Mouse (Mus musculus): ENCODE results near the gene Zfp667. TPM values are rescaled to one million over a fixed set of nuclear protein-coding genes. Genes with fewer than 3 reads are reported as not detected.
"Not testable (repeated sequence)": the region's sequence is repeated elsewhere in the genome, so short reads cannot be mapped to it uniquely, and the experiment has no call there.

Zfp667 gene
- total and polyA plus RNA-seq, 3 experiments: 3.9 to 5.3 TPM; not detected in 1

DNA sequence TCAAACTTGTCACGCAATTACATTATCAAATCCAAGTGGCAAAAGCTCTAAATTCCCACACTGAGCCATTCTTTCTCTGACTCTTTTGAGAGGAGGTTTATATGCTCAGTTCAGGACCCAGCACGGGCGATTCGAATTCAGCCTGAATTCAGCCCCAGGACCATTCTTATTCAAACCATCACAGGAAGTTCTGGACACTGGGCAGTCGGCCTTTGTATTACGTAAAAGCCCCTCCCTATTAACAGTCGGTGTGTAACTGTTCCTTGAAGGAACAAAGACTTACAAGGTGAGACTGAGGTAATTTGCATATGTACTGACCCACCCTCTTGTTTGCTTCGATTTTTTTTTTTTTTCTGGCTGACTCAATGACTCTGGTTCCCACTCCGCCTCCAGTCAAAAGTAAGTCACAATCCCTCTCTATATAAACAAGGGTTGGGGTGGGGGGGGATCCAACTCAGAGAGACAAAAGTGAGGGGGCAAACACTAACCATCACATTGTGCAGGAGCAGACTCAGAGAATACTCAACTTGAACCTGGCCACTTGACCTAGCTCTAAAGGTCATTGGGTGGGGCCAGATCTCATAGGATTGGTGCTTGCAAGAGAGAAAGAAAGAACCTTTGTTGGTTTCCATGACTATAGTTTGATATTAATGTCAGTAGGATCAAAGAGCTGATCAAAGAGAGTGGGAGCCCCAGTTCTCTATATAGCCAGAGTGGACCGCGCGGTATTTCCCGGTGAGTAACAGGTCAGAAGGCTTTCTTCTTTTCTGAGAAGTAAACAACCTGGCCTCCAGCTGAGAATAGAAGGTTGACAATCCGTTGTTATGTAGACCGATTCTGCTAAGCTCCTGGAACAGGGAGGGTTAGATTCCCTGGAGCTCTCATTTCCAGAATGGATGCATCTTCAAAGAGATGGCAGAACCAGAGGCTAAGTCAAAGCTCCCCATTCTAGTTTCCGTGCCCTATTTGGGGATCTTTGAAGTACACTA lies 27.9 kb upstream of the Zfp667 start (continued):
- no peak for TF ChIP-seq GATA1 (IDR thresholded peaks at IDR 0.05; ENCODE audit: low read depth, low read length)
- no peak for TF ChIP-seq SIN3A (IDR thresholded peaks at IDR 0.05; ENCODE audit: low read length)
- TF ChIP-seq E2F4 (IDR thresholded peaks at IDR 0.05; ENCODE audit: borderline replicate concordance, low read depth, low read length): no peak

GRCm38 (mm10) chr7:6260004-6260403 lies 26.4 kb upstream of the Zfp667 start:
- H3K36me3 ChIP-seq (ENCODE audit: control insufficient read depth in 1 of 2, insufficient read depth in 2 of 2, low read length in 2 of 2); H3K4me3 ChIP-seq (ENCODE audit: control insufficient read depth in 1 of 2, insufficient read depth in 1 of 2, low read depth in 2 of 2, low read length in 2 of 2); H3K9me3 ChIP-seq (replicated peaks; ENCODE audit: insufficient read depth, low read length); H3K27me3 ChIP-seq (ENCODE audit: control insufficient read depth in 1 of 2, insufficient read depth in 2 of 2, low read length in 2 of 2); H3K9ac ChIP-seq (ENCODE audit: control insufficient read depth, low read depth, low read length, poor library complexity, severe bottlenecking); H3K4me1 ChIP-seq (ENCODE audit: control insufficient read depth in 1 of 2, insufficient read depth in 2 of 2, low read length in 2 of 2); DNase-seq (ENCODE audit: low read depth, low spot score); H3K79me2 ChIP-seq (ENCODE audit: control insufficient read depth, insufficient read depth, low read length, poor library complexity); H3K27ac ChIP-seq (ENCODE audit: control insufficient read depth, low read depth, low read length): not testable (repeated sequence)

- Histone ChIP-seq H3K4me1 (ENCODE audit: control insufficient read depth in 1 of 2, insufficient read depth in 2 of 2, low read length in 2 of 2) (no peaks in the 10 kb centered on the region), H3K9ac (ENCODE audit: control insufficient read depth, low read depth, low read length, poor library complexity, severe bottlenecking) (no peak overlapping the region), H3K4me3 (ENCODE audit: control insufficient read depth in 1 of 2, insufficient read depth in 1 of 2, low read depth in 2 of 2, low read length in 2 of 2) (no peak overlapping the region), H3K36me3 (ENCODE audit: control insufficient read depth in 1 of 2, insufficient read depth in 2 of 2, low read length in 2 of 2) (no peaks in the 10 kb centered on the region), H3K79me2 (ENCODE audit: control insufficient read depth, insufficient read depth, low read length, poor library complexity) (no peaks in the 10 kb centered on the region), H3K27me3 (ENCODE audit: control insufficient read depth in 1 of 2, insufficient read depth in 2 of 2, low read length in 2 of 2) (no peaks in the 10 kb centered on the region; a peak in 1 of 4 replicates), H3K9me3 (replicated peaks; ENCODE audit: insufficient read depth, low read length) (no peaks in the 10 kb centered on the region), H3K27ac (ENCODE audit: control insufficient read depth, low read depth, low read length) (no peak overlapping the region)
- DNase-seq (ENCODE audit: low read depth, low spot score): peak; percentile 29
- TF ChIP-seq RAD21 (IDR thresholded peaks at IDR 0.05; ENCODE audit: low read depth, low read length): peak; percentile 14
- TF ChIP-seq CTCF (IDR thresholded peaks at IDR 0.05 in 2 of 3, conservative IDR thresholded peaks at IDR 0.05 in 1 of 3; ENCODE audit: control insufficient read depth in 1 of 3, insufficient read depth in 1 of 3, low read depth in 2 of 3, low read length in 3 of 3, poor library complexity in 1 of 3, severe bottlenecking in 1 of 3): peak; percentile 10 to 19 (median 15); a peak in 2 of 6 replicates
- no peak for TF ChIP-seq EP300 (IDR thresholded peaks at IDR 0.05; ENCODE audit: low read depth in 1 of 2, low read length in 2 of 2)
- TF ChIP-seq MAX (IDR thresholded peaks at IDR 0.05; ENCODE audit: low read length): no peak
- no peak for TF ChIP-seq POLR2AphosphoS2 (IDR thresholded peaks at IDR 0.05; ENCODE audit: low read length)
- TF ChIP-seq SMC3 (IDR thresholded peaks at IDR 0.05; ENCODE audit: low read depth, low read length): 0 out of 2 replicates have a peak, but pooled peaks have one; percentile 7
Observed at GRCm38 (mm10) chr7:6262120-6262519, 24.3 kb upstream of the Zfp667 start.

GRCm38 (mm10) chr7:6262984-6263383 lies 23.4 kb upstream of the Zfp667 start:
- Histone ChIP-seq H3K9ac (ENCODE audit: control insufficient read depth, low read depth, low read length, poor library complexity, severe bottlenecking) (no peak overlapping the region), H3K9me3 (replicated peaks; ENCODE audit: insufficient read depth, low read length) (no peaks in the 10 kb centered on the region), H3K79me2 (ENCODE audit: control insufficient read depth, insufficient read depth, low read length, poor library complexity) (no peaks in the 10 kb centered on the region), H3K36me3 (ENCODE audit: control insufficient read depth in 1 of 2, insufficient read depth in 2 of 2, low read length in 2 of 2) (no peaks in the 10 kb centered on the region), H3K27ac (ENCODE audit: control insufficient read depth, low read depth, low read length) (no peak overlapping the region), H3K4me1 (ENCODE audit: control insufficient read depth in 1 of 2, insufficient read depth in 2 of 2, low read length in 2 of 2) (no peaks in the 10 kb centered on the region), H3K4me3 (ENCODE audit: control insufficient read depth in 1 of 2, insufficient read depth in 1 of 2, low read depth in 2 of 2, low read length in 2 of 2) (no peak overlapping the region), H3K27me3 (ENCODE audit: control insufficient read depth in 1 of 2, insufficient read depth in 2 of 2, low read length in 2 of 2) (no peaks in the 10 kb centered on the region; a peak in 1 of 4 replicates)
- no peak for DNase-seq (ENCODE audit: low read depth, low spot score)
- no peak for TF ChIP-seq CTCF (IDR thresholded peaks at IDR 0.05 in 2 of 3, conservative IDR thresholded peaks at IDR 0.05 in 1 of 3; ENCODE audit: control insufficient read depth in 1 of 3, insufficient read depth in 1 of 3, low read depth in 2 of 3, low read length in 3 of 3, poor library complexity in 1 of 3, severe bottlenecking in 1 of 3)
- TF ChIP-seq ZKSCAN1 (IDR thresholded peaks at IDR 0.05; ENCODE audit: low read depth, low read length): peak; percentile 93
- no peak for TF ChIP-seq GATA1 (IDR thresholded peaks at IDR 0.05; ENCODE audit: low read depth, low read length)
- no peak for TF ChIP-seq RAD21 (IDR thresholded peaks at IDR 0.05; ENCODE audit: low read depth, low read length)

Measured in MEL (cell line).